Mouse (Mus musculus): ENCODE measurements around the gene Mcu.

The Mcu gene

DNA sequence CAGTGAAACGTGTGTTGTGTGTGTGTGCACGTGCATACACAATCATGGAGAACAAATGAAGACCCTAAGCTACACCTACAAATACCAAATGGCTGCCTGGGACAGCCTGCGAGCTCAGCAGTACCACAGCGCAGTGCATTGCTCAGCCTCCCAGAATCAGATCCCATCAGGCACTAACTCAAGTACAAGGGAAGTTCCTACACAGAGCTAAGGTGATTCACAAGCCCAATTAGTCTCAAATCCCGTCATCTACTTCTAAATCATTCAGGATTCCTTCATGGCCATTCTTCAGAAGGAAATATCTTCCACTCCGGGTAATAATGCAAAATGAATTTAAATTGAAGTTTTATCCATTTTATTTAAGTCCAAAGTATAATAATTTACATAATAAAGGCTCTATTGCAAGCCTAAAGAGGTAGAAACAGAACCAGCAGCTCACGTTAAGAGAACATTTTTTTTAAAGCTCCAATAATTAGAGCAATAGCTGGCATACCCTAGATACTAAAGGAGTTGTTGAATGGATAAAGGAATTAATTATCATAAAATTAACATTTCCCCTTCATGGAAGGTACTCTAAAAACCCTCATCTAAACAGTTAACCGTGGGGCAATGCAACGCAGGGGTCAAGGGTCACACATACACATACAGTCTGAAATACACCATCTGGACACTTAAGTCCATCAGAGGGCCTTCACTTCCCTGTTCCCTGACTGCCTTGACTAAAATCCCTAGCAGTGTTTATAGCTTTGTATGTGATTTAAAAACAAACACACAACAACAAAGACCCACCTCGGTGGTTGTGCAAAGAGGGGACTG, 47.6 kb downstream of the Mcu start:
- DNase-seq: peak; percentile 79

DNA sequence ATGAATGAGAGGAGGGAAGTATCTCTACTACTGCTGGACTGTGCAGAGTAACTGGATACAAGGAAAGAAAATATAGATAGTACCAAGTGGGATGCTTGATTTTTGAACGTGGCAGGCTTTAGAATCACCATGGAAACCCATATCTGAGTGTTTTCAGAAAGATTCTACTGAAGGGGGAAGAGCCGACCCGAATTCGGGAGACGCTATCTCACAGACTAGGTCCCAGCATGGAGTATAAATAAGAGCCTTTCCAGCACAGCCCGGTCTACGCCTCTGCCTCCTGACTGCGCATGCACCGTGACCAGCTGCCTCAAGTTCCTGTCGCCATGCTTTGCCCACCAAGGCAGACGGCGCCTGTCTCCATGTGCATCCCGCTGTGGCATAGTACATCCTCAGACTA, 49.5 kb downstream of the Mcu start:
- peak; percentile 56 for DNase-seq

- peak; percentile 22 for DNase-seq
Measured at GRCm38 (mm10) chr10:59565995-59566410, 50.5 kb downstream of the Mcu start.

- no peak for DNase-seq
Measured at GRCm38 (mm10) chr10:59564551-59564950, 51.9 kb downstream of the Mcu start.

- DNase-seq: peak; percentile 79
Measured at GRCm38 (mm10) chr10:59562511-59562910, 54.0 kb downstream of the Mcu start.

GRCm38 (mm10) chr10:59560126-59560525, 56.4 kb downstream of the Mcu start:
- peak; percentile 37 for DNase-seq

GRCm38 (mm10) chr10:59558602-59559001, 57.9 kb downstream of the Mcu start:
- DNase-seq: no peak

DNA sequence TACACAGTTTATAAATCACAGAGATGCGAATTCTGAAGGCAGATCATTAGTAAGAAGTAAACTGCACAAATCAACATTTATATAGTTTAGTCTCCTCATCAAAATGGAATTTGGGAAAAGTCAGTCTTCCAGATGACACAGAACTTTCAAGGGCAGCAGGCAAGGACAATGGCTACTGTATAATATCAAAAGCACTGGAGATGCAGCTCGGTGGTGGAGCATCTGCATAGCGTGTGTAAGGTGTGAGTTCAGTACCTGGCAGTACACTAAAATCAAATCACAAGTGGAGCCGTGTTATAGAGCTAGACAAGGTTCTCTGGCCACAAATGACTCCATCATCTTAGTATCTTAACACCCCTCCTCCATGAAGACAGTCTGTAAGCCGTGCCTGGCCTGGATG, 58.3 kb downstream of the Mcu start:
- DNase-seq: peak; percentile 37

GRCm38 (mm10) chr10:59556541-59556940, 60.0 kb downstream of the Mcu start:
- peak; percentile 72 for DNase-seq

GRCm38 (mm10) chr10:59554243-59554642, 62.2 kb downstream of the Mcu start:
- no peak for DNase-seq

- no peak for DNase-seq
Measured at GRCm38 (mm10) chr10:59552456-59552855, 64.0 kb downstream of the Mcu start.

DNA sequence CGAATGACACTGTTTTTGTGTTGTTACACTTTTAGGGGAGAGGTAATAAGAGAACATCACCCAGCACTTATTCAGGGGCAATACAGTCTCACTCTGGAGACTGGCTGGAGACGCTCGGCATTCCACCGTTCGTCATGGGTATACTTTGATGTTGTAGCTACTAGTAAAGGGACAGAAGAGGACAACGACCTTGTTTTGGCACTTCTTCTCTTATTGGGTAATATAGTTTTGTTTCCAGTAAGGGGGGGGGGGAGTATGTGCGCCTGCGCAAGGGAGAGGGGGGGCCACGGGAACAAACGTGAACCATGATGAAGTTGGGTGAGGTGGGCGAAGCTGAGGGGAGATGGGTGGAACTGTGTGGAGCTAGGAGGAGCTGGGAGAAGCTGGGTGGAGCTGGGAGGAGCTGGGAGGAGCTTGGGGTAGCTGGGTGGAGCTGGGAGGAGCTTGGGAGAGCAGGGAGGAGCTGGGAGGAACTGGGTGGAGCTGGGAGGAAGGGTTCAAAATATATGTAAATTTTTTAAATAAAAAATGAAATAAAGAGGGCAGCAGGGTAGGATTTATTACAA, 67.6 kb downstream of the Mcu start:
- DNase-seq: no peak

GRCm38 (mm10) chr10:59548211-59548610, 68.3 kb downstream of the Mcu start:
- no peak for DNase-seq

DNA sequence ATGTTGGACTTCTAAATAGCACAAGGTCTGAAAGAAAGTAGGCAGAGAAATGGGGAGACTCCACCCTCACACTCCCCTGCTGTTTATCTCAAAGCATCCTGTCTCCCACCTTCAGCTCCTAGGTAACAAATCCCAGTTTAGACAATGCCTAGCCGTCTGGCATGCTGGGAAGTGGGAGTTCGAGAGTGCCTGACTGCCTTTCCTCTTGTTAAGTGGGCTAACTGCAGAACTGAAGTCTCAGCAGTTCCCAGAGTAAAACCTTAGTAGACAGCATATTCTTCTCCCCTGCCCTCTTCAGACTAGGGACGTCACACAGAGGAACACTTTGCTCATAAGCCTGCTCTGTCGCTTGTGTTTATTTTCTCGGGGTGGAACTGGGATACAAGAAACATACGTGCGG, 69.1 kb downstream of the Mcu start:
- DNase-seq: no peak

GRCm38 (mm10) chr10:59545169-59545568, 71.3 kb downstream of the Mcu start:
- no peak for DNase-seq

DNA sequence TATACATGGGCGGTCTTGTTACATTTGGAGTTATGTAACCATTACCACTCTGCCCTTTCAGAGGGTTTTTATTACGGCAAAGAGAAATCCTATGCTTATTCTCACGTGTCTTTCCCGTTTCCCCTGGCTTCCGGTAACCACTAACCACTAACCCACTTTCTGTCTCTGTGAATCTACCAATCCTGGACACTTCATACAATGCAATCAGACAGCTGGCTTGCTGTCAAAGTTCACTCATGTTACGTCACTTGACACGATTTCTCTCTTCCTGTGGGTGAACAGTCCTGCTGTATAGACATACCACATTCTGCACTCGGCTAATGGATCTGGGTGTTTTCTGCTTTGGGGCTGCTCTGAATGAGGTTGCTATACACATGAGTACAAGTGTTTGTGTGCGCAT, 73.1 kb downstream of the Mcu start:
- DNase-seq: no peak

GRCm38 (mm10) chr10:59541466-59541865, 75.0 kb downstream of the Mcu start:
- no peak for DNase-seq

GRCm38 (mm10) chr10:59540596-59540995, 75.9 kb downstream of the Mcu start:
- DNase-seq: no peak

DNA sequence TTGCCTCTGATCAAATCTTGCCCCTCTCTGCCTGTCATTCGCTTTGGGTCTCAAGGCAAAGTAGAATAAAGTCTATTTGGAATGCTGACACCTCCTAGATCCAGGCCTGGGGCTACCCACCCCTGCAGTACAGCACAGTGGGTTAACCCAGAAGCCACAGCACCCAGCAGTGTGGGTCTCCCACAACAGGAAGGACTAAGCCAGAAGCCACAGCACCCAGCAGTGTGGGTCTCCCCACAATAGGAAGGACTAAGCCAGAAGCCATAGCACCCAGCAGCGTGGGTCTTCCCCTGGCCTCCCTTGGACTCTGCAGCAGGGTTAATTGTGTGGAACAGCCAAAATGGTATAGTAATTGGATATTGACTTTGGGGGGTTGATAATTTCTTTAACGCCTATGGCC, 76.4 kb downstream of the Mcu start:
- DNase-seq: no peak

GRCm38 (mm10) chr10:59539533-59539875, 77.0 kb downstream of the Mcu start:
- DNase-seq: peak; percentile 91

DNA sequence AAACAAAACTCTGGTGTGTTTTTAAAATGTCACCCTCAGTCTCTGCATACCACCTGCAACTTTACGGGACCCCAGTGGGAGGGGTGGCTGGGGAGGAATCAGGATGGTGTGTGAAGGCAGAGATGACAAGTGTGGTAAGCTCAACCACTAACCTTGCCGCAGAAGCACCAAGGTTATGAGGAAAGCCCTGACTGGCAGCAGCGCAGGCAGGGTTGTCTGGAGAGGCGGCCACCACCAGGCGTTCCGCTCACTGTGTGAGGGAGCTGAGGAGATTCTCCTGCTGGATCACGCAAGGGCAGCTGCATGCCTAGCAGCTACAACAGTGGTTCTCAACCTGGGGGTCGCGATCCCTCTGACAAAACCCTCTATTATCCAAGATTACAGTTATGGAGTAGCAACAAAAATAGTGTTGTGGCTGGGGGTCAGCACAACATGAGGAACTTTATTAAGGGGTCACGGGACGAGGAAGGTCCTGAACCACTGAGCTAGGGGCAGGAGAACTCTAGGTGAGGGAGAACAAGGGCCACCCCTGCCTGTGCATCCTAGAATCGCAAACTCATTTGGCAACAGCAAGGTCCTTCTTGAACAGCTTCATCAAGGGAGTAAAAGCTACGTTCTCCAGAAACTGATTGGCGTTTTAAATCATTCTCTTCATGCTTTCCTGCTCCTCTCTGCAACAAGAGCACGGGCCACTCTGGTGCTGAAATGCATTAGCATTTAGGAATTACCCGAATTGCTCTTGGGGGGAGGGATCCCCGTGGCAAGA, 77.5 kb downstream of the Mcu start:
- DNase-seq: no peak

- DNase-seq: no peak
Measured at GRCm38 (mm10) chr10:59538063-59538462, 78.4 kb downstream of the Mcu start.

DNA sequence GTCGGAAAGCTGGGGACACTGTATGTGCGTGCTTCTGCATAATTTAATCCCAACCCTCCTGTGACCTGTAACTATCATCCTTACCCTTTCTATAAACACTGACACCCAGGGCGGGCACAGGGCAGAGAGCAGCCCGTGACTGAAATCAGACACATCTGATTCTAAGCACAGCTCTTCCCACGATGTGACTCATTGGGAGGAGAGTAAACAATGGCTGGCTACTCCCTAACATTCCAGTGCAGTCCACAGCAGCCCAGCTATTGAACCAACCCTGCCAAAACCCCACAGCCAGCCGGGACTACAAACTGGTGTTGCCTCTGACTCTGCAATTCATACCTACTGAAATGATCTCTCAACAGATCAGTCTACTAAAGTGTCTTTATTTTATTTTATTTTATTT, 78.9 kb downstream of the Mcu start:
- no peak for DNase-seq

DNA sequence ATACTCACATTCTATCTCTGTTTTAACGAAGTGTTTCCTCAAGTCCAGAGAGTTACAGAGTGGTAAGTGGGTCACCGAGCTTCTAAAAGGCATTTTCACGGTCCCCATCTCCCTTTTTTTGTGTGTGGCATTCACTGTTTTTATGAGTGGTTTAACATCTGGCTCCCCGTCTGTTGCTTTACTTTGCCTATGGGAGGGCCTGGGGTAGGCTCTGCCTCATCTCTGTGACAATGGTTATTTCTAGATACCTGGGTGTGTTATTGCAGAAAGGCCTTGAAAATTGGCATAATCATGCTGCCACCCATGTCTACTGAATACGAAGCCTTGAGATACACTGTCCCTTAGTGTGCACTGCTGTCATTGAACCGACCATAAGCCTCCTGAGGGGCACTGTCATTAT, 84.2 kb downstream of the Mcu start:
- DNase-seq: no peak
